Comparison of ENCODE assay signal across 22 mouse cellular contexts in the genomic region with DNA sequence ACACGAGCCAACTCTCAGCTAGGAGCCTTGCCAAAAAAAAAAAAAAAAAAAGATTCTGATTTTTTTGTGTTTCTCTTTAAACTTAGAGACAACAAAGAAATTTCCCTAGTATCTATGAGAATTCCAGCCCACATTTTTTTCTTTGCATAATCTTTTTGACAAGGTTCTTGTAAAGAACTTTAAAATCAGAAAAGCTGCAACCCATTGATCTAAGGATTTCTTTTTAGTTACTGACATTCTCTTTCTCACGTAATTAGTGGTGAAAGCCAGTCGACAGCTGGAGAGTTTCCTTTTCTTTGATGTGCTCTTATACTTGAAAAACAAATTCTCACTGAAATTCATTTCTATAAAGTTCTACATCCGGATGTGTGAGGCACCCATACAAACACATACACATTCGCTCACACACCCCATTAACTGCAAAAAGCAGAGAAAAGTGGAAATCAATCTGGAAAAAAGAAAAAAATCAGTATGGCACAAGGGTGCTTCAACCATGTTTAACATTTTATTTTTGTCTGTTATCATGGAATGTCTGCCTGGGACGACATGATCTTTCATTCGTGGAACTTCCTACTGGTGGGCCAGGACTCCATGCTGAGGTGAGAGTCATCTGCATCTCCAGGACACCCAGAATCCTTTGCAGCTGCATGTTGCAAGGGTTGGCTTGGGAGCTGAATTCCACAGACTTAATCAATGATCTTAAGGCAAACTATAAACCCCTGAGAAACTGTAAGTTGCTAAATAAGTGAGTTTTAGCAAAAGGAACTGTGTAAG.
DNase-seq lines count a peak whose midpoint lies in the region; ATAC-seq and TF ChIP-seq lines count a peak whose summit lies in the region.
"Had no signal": no experiment of that assay in that cellular context is flagged by ENCODE, and none has a peak within 500 bp of the region (broad histone marks: within the 10 kb centered on the region; RNA-seq: fewer than 3 reads in every experiment).

No protein-coding gene starts in this region.

- no peak for TF ChIP-seq CTCF in lung, embryonic 14.5 days (IDR thresholded peaks at IDR 0.05; ENCODE audit: low read depth)

- H3K9ac ChIP-seq in forebrain, embryonic 13.5 days, result no peak overlapping the region
- no peak overlapping the region for H3K9ac ChIP-seq in forebrain, embryonic 16.5 days (replicated peaks; ENCODE audit: low read depth, low read length)
- H3K9ac ChIP-seq in lung, embryonic 14.5 days, result no peak overlapping the region
- no peak overlapping the region for H3K9ac ChIP-seq in lung, embryonic 16.5 days (ENCODE audit: low read length)
- no peak overlapping the region for H3K9ac ChIP-seq in intestine, embryonic 15.5 days
- H3K9ac ChIP-seq: embryonic facial prominence, embryonic 13.5 days; kidney, embryonic 15.5 days; liver, embryonic 15.5 days had no signal

- no peaks in the 10 kb centered on the region for H3K36me3 ChIP-seq in forebrain, embryonic 13.5 days (ENCODE audit: poor library complexity, severe bottlenecking)
- no peaks in the 10 kb centered on the region for H3K36me3 ChIP-seq in forebrain, embryonic 16.5 days (ENCODE audit: control insufficient read depth, insufficient read depth)
- no peaks in the 10 kb centered on the region for H3K36me3 ChIP-seq in lung, embryonic 14.5 days (ENCODE audit: insufficient read depth)
- no peaks in the 10 kb centered on the region for H3K36me3 ChIP-seq in lung, embryonic 16.5 days (ENCODE audit: control insufficient read depth, insufficient read depth, low read length)
- no peaks in the 10 kb centered on the region for H3K36me3 ChIP-seq in intestine, embryonic 15.5 days
- H3K36me3 ChIP-seq: embryonic facial prominence, embryonic 13.5 days; kidney, embryonic 15.5 days; liver, embryonic 15.5 days had no signal

- H3K4me3 ChIP-seq in forebrain, embryonic 13.5 days, result no peak overlapping the region
- H3K4me3 ChIP-seq in forebrain, embryonic 16.5 days (replicated peaks; ENCODE audit: low read length), result no peak overlapping the region
- no peak overlapping the region for H3K4me3 ChIP-seq in lung, embryonic 14.5 days (ENCODE audit: low read depth, low read length)
- H3K4me3 ChIP-seq in lung, embryonic 16.5 days (ENCODE audit: low read length), result no peak overlapping the region
- no peak overlapping the region for H3K4me3 ChIP-seq in intestine, embryonic 15.5 days (replicated peaks)
- H3K4me3 ChIP-seq: embryonic facial prominence, embryonic 13.5 days; kidney, embryonic 15.5 days; liver, embryonic 15.5 days had no signal

- H3K4me1 ChIP-seq in forebrain, embryonic 13.5 days, result peaks cover 12% of the 10 kb centered on the region
- H3K4me1 ChIP-seq in forebrain, embryonic 16.5 days (replicated peaks; ENCODE audit: control insufficient read depth, insufficient read depth, low read length), result peaks cover 12% of the 10 kb centered on the region
- peaks cover 6% of the 10 kb centered on the region for H3K4me1 ChIP-seq in lung, embryonic 14.5 days (ENCODE audit: insufficient read depth)
- peaks cover 5% of the 10 kb centered on the region; the same call in 1 of the 2 replicates for H3K4me1 ChIP-seq in lung, embryonic 16.5 days (replicated peaks; ENCODE audit: control insufficient read depth, insufficient read depth, low read length)
- no peaks in the 10 kb centered on the region for H3K4me1 ChIP-seq in intestine, embryonic 15.5 days (replicated peaks)
- H3K4me1 ChIP-seq: embryonic facial prominence, embryonic 13.5 days; kidney, embryonic 15.5 days; liver, embryonic 15.5 days had no signal

- H3K27me3 ChIP-seq in forebrain, embryonic 13.5 days, result no peaks in the 10 kb centered on the region
- H3K27me3 ChIP-seq in forebrain, embryonic 16.5 days (replicated peaks; ENCODE audit: control insufficient read depth, insufficient read depth, low read length), result no peaks in the 10 kb centered on the region
- no peaks in the 10 kb centered on the region for H3K27me3 ChIP-seq in lung, embryonic 14.5 days (ENCODE audit: insufficient read depth, low read length)
- H3K27me3 ChIP-seq in lung, embryonic 16.5 days (ENCODE audit: control insufficient read depth, insufficient read depth, low read depth, low read length), result no peaks in the 10 kb centered on the region
- no peaks in the 10 kb centered on the region for H3K27me3 ChIP-seq in intestine, embryonic 15.5 days (replicated peaks)
- H3K27me3 ChIP-seq: embryonic facial prominence, embryonic 13.5 days; kidney, embryonic 15.5 days; liver, embryonic 15.5 days had no signal

- 15% methylated on average over 7 of the region's 7 CpGs for WGBS in forebrain, embryonic 13.5 days
- WGBS in forebrain, embryonic 16.5 days, result 10% methylated on average over 7 of the region's 7 CpGs
- 22% methylated on average over 7 of the region's 7 CpGs for WGBS in lung, embryonic 14.5 days
- 18% methylated on average over 7 of the region's 7 CpGs for WGBS in lung, embryonic 16.5 days
- 48% methylated on average over 7 of the region's 7 CpGs for WGBS in intestine, embryonic 15.5 days

- H3K27ac ChIP-seq in forebrain, embryonic 13.5 days, result peak overlapping the region; percentile 79
- H3K27ac ChIP-seq in forebrain, embryonic 16.5 days (ENCODE audit: low read length), result no peak overlapping the region
- H3K27ac ChIP-seq in lung, embryonic 14.5 days (ENCODE audit: low read depth), result peak overlapping the region; percentile 13; the same call in 1 of the 2 replicates
- peak overlapping the region; percentile 54 for H3K27ac ChIP-seq in lung, embryonic 16.5 days (ENCODE audit: low read length)
- H3K27ac ChIP-seq in intestine, embryonic 15.5 days, result no peak overlapping the region
- H3K27ac ChIP-seq: embryonic facial prominence, embryonic 13.5 days; liver, embryonic 15.5 days had no signal

- no peak overlapping the region for H3K4me2 ChIP-seq in forebrain, embryonic 13.5 days
- no peak overlapping the region for H3K4me2 ChIP-seq in forebrain, embryonic 16.5 days (ENCODE audit: low read length)
- no peak overlapping the region for H3K4me2 ChIP-seq in lung, embryonic 14.5 days
- H3K4me2 ChIP-seq in lung, embryonic 16.5 days (ENCODE audit: low read depth, low read length), result no peak overlapping the region
- no peak overlapping the region for H3K4me2 ChIP-seq in intestine, embryonic 15.5 days (replicated peaks)
- H3K4me2 ChIP-seq: embryonic facial prominence, embryonic 13.5 days; heart, embryonic 11.5 days; kidney, embryonic 15.5 days; liver, embryonic 15.5 days; midbrain, embryonic 11.5 days had no signal

- no peaks in the 10 kb centered on the region for H3K9me3 ChIP-seq in forebrain, embryonic 13.5 days (replicated peaks)
- no peaks in the 10 kb centered on the region for H3K9me3 ChIP-seq in forebrain, embryonic 16.5 days (ENCODE audit: control insufficient read depth, low read length)
- no peaks in the 10 kb centered on the region for H3K9me3 ChIP-seq in lung, embryonic 14.5 days (ENCODE audit: low read depth, low read length)
- no peaks in the 10 kb centered on the region for H3K9me3 ChIP-seq in lung, embryonic 16.5 days (ENCODE audit: control insufficient read depth, low read length)
- no peaks in the 10 kb centered on the region for H3K9me3 ChIP-seq in intestine, embryonic 15.5 days
- H3K9me3 ChIP-seq: embryonic facial prominence, embryonic 13.5 days; kidney, embryonic 15.5 days; liver, embryonic 15.5 days had no signal

- peak; percentile 87 for DNase-seq in lung, embryonic 14.5 days
- no peak for DNase-seq in lung, postnatal 25 days (ENCODE audit: low spot score)
- no peak for DNase-seq in heart, postnatal 4 days
- DNase-seq: adrenal gland, adult 2 months; cerebellum, adult 2 months; cerebellum, postnatal 25 days; kidney, adult 11 months; layer of hippocampus, adult 9-11 months; left cerebral cortex, postnatal 4 days; liver; thymus, adult 2 months; thymus, postnatal 4 days had no signal

- no peak; the same call in 1 of the 2 replicates for ATAC-seq in forebrain, embryonic 13.5 days
- ATAC-seq in forebrain, embryonic 16.5 days, result no peak
- ATAC-seq in lung, embryonic 14.5 days (ENCODE audit: insufficient read depth), result peak; percentile 81
- peak; percentile 79 for ATAC-seq in lung, embryonic 16.5 days (ENCODE audit: low read depth)
- no peak for ATAC-seq in intestine, embryonic 15.5 days
- ATAC-seq: CD4-positive, CD25-positive, alpha-beta regulatory T cell, adult 4 months had no signal

Comparison
In these comparisons a context has a peak if more than half of its experiments do, and no peak if none do; other contexts are left out.
1. H3K27ac ChIP-seq: peak in forebrain, embryonic 13.5 days (single experiment), lung, embryonic 14.5 days (single experiment) and lung, embryonic 16.5 days (single experiment); none in forebrain, embryonic 16.5 days (single experiment) and intestine, embryonic 15.5 days (single experiment).
2. ATAC-seq: peak in lung, embryonic 14.5 days (single experiment) and lung, embryonic 16.5 days (single experiment); none in forebrain, embryonic 13.5 days (single experiment), forebrain, embryonic 16.5 days (single experiment) and intestine, embryonic 15.5 days (single experiment).